Mouse (Mus musculus): ENCODE measurements around the gene Mrps24.

Gene Mrps24

GRCm38 (mm10) chr11:5706874-5707529, 8.5 kb downstream of the Mrps24 start:
- DNase-seq (ENCODE audit: low read depth in 1 of 2, low spot score in 2 of 2), result no peak

- DNase-seq (ENCODE audit: low read depth in 1 of 2, low spot score in 2 of 2), result no peak
Measured at GRCm38 (mm10) chr11:5705972-5706371, 9.5 kb downstream of the Mrps24 start.

GRCm38 (mm10) chr11:5703341-5703740, 12.1 kb downstream of the Mrps24 start:
- DNase-seq (ENCODE audit: low read depth in 1 of 2, low spot score in 2 of 2), result no peak

GRCm38 (mm10) chr11:5702957-5703332, 12.5 kb downstream of the Mrps24 start:
- DNase-seq (ENCODE audit: low read depth in 1 of 2, low spot score in 2 of 2), result no peak

- DNase-seq (ENCODE audit: low read depth in 1 of 2, low spot score in 2 of 2), result no peak
Measured at GRCm38 (mm10) chr11:5702271-5702956, 13.1 kb downstream of the Mrps24 start.

GRCm38 (mm10) chr11:5701821-5702220, 13.7 kb downstream of the Mrps24 start:
- no peak for DNase-seq (ENCODE audit: low read depth in 1 of 2, low spot score in 2 of 2)

GRCm38 (mm10) chr11:5701300-5701699, 14.2 kb downstream of the Mrps24 start:
- no peak for DNase-seq (ENCODE audit: low read depth in 1 of 2, low spot score in 2 of 2)

GRCm38 (mm10) chr11:5700808-5701207, 14.7 kb downstream of the Mrps24 start:
- no peak for DNase-seq (ENCODE audit: low read depth in 1 of 2, low spot score in 2 of 2)

- no peak for DNase-seq (ENCODE audit: low read depth in 1 of 2, low spot score in 2 of 2)
Measured at GRCm38 (mm10) chr11:5691775-5692174, 23.7 kb downstream of the Mrps24 start.

GRCm38 (mm10) chr11:5684283-5684682, 31.2 kb downstream of the Mrps24 start:
- no peak for DNase-seq (ENCODE audit: low read depth in 1 of 2, low spot score in 2 of 2)

GRCm38 (mm10) chr11:5682541-5682940, 32.9 kb downstream of the Mrps24 start:
- no peak for DNase-seq (ENCODE audit: low read depth in 1 of 2, low spot score in 2 of 2)

Data from monocyte, adult 2 months (primary cell).